Mouse (Mus musculus) embryonic fibroblast, embryonic 13.5 days (primary cell): ENCODE data around the gene Mitd1.

ENCODE experiments used
- CTCF ChIP-seq: IDR thresholded peaks from 2 replicates; pipeline ENCODE4 v1.5.1; 2011; ENCODE audit warnings: mild to moderate bottlenecking, control low read depth, low read length, moderate library complexity, borderline replicate concordance; ENCODE audit not compliant: insufficient read depth
- POLR2A ChIP-seq: IDR thresholded peaks from 2 replicates; pipeline ENCODE4 v1.6.1; 2011; ENCODE audit warnings: low read depth, mild to moderate bottlenecking, control low read depth, low read length, moderate library complexity

DNA sequence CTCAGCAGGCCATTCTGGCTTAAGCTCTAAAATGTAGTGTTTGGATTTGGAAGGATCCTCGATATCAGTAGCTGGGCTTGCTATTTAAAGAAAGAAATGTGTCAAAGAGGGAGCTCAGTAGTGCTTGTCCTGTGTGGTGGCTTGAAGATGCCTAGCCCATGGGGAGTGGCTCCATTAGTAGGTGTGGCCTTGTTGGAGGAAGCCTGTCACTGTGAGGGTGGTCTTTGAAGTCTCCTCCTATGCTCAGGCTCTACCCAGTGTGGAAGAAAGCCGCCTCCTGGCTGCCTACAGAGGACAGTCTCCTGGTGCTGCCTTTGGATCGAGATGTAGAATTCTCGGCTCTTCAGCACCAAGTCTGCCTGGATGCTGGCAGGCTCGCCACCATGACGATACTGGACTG, 10.1 kb upstream of the Mitd1 start:
- TF ChIP-seq POLR2A (no peak), CTCF (no peak)
